Mouse (Mus musculus) embryonic facial prominence, embryonic 12.5 days (tissue): ENCODE measurements around the gene Olfr594. TPM values are rescaled to one million over a fixed set of nuclear protein-coding genes. Genes with fewer than 3 reads are reported as not detected.
"Not testable (repeated sequence)": the region's sequence is repeated elsewhere in the genome, so short reads cannot be mapped to it uniquely, and the experiment has no call there.

ENCODE experiments used
- ATAC-seq: fragments of 200-750 bp; cut with Nextera tagmentation; 2 replicates; pipeline ENCODE4 v1.8.0; 2017; ENCODE audit not compliant: insufficient number of reproducible peaks, insufficient read depth, low FRiP score, low TSS enrichment
- H3K27ac ChIP-seq: fragments of 300-500 bp; sonication (generic); 2 replicates; pipeline ENCODE4 v1.5.1; 2016; ENCODE audit warnings: mild to moderate bottlenecking
- H3K27me3 ChIP-seq: fragments of 300-500 bp; sonication (generic); 2 replicates; pipeline ENCODE4 v1.6.1; 2016; ENCODE audit warnings: mild to moderate bottlenecking, moderate library complexity
- H3K36me3 ChIP-seq: fragments of 300-500 bp; sonication (generic); 2 replicates; pipeline ENCODE4 v1.6.1; 2016; ENCODE audit warnings: mild to moderate bottlenecking
- H3K4me1 ChIP-seq: fragments of 300-500 bp; sonication (generic); 2 replicates; pipeline ENCODE4 v1.6.1; 2016
- H3K4me2 ChIP-seq: fragments of 300-500 bp; sonication (generic); replicated peaks from 2 replicates; pipeline ENCODE4 v1.6.1; 2016; ENCODE audit warnings: mild to moderate bottlenecking, moderate library complexity
- H3K4me3 ChIP-seq: fragments of 300-500 bp; sonication (generic); 2 replicates; pipeline ENCODE4 v1.5.1; 2016; ENCODE audit warnings: mild to moderate bottlenecking
- H3K9ac ChIP-seq: fragments of 300-500 bp; sonication (generic); 2 replicates; pipeline ENCODE4 v1.6.1; 2016; ENCODE audit warnings: mild to moderate bottlenecking, moderate library complexity
- H3K9me3 ChIP-seq: fragments of 300-500 bp; sonication (generic); 2 replicates; pipeline ENCODE4 v1.6.1; 2016; ENCODE audit warnings: mild to moderate bottlenecking, moderate library complexity
- WGBS: fragments of 180-500 bp; shearing (Covaris S2); methylation state at CpG from one replicate; pipeline ENCODE4 v1.1.7; 2016; 5-methylcytosine and 5-hydroxymethylcytosine counted together
- microRNA-seq: library from miRNA; unstranded; fragments of <30 nt; microRNA quantifications from one replicate; pipeline ENCODE4, GENCODE M21; 2017
- polyA plus RNA-seq: library from polyadenylated mRNA; unstranded; fragments of >200 nt; fragmentation: Nextera tagmentation; extraction: Ambion mirVana; gene quantifications from 2 replicates; pipeline ENCODE4 v1.2.1, GENCODE M21; 2016

Gene Olfr594
- not detected in 2 replicates for polyA plus RNA-seq

DNA sequence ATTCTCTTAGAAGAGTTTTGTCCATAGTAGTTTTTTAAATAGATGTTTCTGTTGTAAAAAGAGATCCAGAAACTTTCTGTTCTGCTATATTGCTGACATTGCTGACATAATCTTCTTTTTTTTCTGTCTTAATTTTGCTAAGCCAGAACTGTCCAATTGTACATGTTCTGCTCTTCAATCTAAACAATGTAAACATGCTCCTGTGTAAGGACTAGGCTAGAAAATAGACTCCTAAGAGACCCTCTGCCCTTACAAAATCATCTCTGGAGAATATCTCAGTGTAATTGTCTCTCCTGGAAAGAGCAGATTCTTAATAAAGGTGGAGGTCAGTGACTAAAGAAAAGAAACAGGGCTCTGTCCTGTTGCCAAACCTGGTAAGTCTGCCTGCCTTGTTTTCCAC is at the start of gene Olfr594:
TSS of gene Olfr594 (plus strand) at position 301 of the 400 bp plus-strand sequence.
- Histone ChIP-seq H3K27me3 (no peaks in the 10 kb centered on the region), H3K4me1 (no peaks in the 10 kb centered on the region), H3K9me3 (no peaks in the 10 kb centered on the region; the same call in 1 of the 2 replicates), H3K9ac (no peak within 1 kb of the TSS), H3K4me2 (no peak within 1 kb of the TSS), H3K27ac (no peak within 1 kb of the TSS), H3K4me3 (no peak within 1 kb of the TSS), H3K36me3 (no peaks in the 10 kb centered on the region)
- ATAC-seq: no peak

GRCm38 (mm10) chr7:103169697-103170096 is 47.1 kb upstream of the Olfr594 start:
- Histone ChIP-seq H3K36me3 (no peaks in the 10 kb centered on the region), H3K27me3 (no peaks in the 10 kb centered on the region), H3K9me3 (no peaks in the 10 kb centered on the region), H3K27ac (no peak overlapping the region), H3K4me2 (no peak overlapping the region), H3K4me1 (no peaks in the 10 kb centered on the region), H3K9ac (no peak overlapping the region), H3K4me3 (no peak overlapping the region)
- 79% methylated on average over 5 of the region's 5 CpGs for WGBS
- ATAC-seq: no peak

DNA sequence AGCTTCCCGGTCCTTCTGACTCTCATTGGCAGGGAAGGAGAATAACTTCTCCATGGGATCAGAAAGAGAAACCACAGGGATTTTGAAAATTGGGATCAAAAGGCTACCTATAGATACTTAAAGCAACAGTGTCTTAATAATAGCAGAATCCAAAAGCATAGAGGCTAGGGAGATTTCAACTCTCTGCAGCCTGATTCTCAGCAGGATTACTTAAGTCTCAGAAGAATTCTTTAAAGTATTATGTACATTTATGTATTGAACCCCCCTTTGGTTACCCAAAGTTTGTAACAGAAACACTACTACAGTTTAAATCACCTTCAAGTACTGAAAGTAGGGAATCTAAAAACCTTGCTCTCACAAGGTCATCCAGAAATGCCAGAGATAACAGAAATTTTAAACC is 38.6 kb upstream of the Olfr594 start, which contains the start of gene Olfr591:
TSS of gene Olfr591 (minus strand) at position 101 of the 400 bp plus-strand sequence.
- 67% methylated on average over 1 of the region's 1 CpGs for WGBS
- Histone ChIP-seq H3K4me2 (no peak within 1 kb of the TSS), H3K27me3 (no peaks in the 10 kb centered on the region), H3K9me3 (0 out of 2 replicates have a peak, but pooled peaks cover 6% of the 10 kb centered on the region), H3K27ac (no peak within 1 kb of the TSS), H3K36me3 (no peaks in the 10 kb centered on the region), H3K9ac (no peak within 1 kb of the TSS), H3K4me1 (no peaks in the 10 kb centered on the region), H3K4me3 (no peak within 1 kb of the TSS)
- ATAC-seq: no peak

DNA sequence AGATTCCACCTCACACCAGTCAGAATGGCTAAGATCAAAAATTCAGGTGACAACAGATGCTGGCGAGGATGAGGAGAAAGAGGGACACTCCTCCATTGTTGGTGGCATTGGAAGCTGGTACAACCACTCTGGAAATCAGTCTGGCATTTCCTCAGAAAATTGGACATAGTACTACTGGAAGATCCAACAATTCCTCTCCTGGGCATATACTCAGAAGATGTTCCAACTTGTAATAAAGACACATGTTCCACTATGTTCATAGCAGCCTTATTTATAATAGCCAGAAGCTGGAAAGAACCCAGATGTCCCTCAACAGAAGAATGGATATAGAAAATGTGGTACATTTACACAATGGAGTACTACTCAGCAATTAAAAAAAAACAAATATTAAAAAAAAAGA is 32.3 kb upstream of the Olfr594 start, which contains the start of gene Olfr592:
TSS of gene Olfr592 (plus strand) at position 301 of the 400 bp plus-strand sequence.
- not testable (repeated sequence) for H3K36me3 ChIP-seq, H3K9ac ChIP-seq, H3K4me3 ChIP-seq, H3K27me3 ChIP-seq, H3K4me2 ChIP-seq, ATAC-seq, H3K9me3 ChIP-seq, H3K4me1 ChIP-seq, H3K27ac ChIP-seq
- WGBS: 70% methylated on average over 1 of the region's 1 CpGs

DNA sequence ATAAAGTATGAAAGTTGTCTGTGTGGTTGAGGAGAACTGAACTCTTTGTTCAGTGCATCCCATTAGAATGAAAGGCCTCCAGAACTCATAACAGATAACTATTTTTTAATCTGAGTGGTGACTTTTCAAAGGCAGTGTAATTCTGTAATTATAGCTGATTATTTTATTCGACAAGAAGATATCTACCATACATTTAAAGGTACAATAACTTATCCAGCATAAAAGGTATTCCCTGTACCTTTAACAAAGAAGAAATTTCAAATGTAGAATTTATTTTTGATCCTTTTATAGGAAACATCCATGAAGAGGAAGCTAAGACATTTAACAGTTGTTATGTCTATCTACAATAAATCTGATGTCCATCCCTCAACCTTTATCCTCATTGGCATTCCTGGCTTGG is 5.2 kb upstream of the Olfr594 start, which contains the start of gene Olfr593:
TSS of gene Olfr593 (plus strand) at position 301 of the 400 bp plus-strand sequence.
- no peaks in the 10 kb centered on the region for H3K27me3 ChIP-seq
- H3K4me3 ChIP-seq: no peak within 1 kb of the TSS
- 73% methylated on average over 1 of the region's 1 CpGs for WGBS
- ATAC-seq: no peak
- no peak within 1 kb of the TSS for H3K4me2 ChIP-seq
- H3K27ac ChIP-seq: no peak within 1 kb of the TSS
- no peaks in the 10 kb centered on the region for H3K9me3 ChIP-seq
- H3K4me1 ChIP-seq: no peaks in the 10 kb centered on the region
- H3K9ac ChIP-seq: no peak within 1 kb of the TSS
- H3K36me3 ChIP-seq: no peaks in the 10 kb centered on the region

GRCm38 (mm10) chr7:103212050-103212449 is 4.7 kb upstream of the Olfr594 start:
- H3K4me3 ChIP-seq, H3K4me1 ChIP-seq, H3K4me2 ChIP-seq, H3K9me3 ChIP-seq, H3K27me3 ChIP-seq, H3K27ac ChIP-seq, H3K9ac ChIP-seq, H3K36me3 ChIP-seq, ATAC-seq: not testable (repeated sequence)
- WGBS: 83% methylated on average over 5 of the region's 5 CpGs

GRCm38 (mm10) chr7:103252405-103252804 is 35.6 kb downstream of the Olfr594 start, which contains the start of gene Usp17ld:
Gene Usp17ld, minus strand, starts transcription at chr7:103252505.
- not testable (repeated sequence) for H3K27me3 ChIP-seq, H3K27ac ChIP-seq, H3K4me3 ChIP-seq, H3K9me3 ChIP-seq, H3K9ac ChIP-seq, H3K36me3 ChIP-seq, ATAC-seq, H3K4me1 ChIP-seq, H3K4me2 ChIP-seq

Small RNA genes lying within 50 kb of the gene (microRNA-seq; reads per million reads assigned to microRNA genes)
- gene Gm23550 (not detected), gene Gm25171 (not detected)

Other genes starting within 250 kb of the Olfr594 start
- gene Olfr577, start 241.1 kb upstream of the Olfr594 start, polyA plus RNA-seq: not detected in 2 replicates
- not detected in 2 replicates for gene Olfr578, start 227.7 kb upstream of the Olfr594 start, polyA plus RNA-seq
- gene Olfr582, start 179.0 kb upstream of the Olfr594 start, polyA plus RNA-seq: not detected in 2 replicates
- gene Olfr583, start 165.7 kb upstream of the Olfr594 start, polyA plus RNA-seq: not detected in 2 replicates
- gene Olfr584, start 135.1 kb upstream of the Olfr594 start, polyA plus RNA-seq: not detected in 2 replicates
- gene Olfr585, start 119.3 kb upstream of the Olfr594 start, polyA plus RNA-seq: not detected in 2 replicates
- not detected in 2 replicates for gene Olfr586, start 91.4 kb upstream of the Olfr594 start, polyA plus RNA-seq
- not detected in 2 replicates for gene Olfr588-ps1, start 76.1 kb upstream of the Olfr594 start, polyA plus RNA-seq
- gene Olfr589, start 60.6 kb upstream of the Olfr594 start, polyA plus RNA-seq: not detected in 2 replicates
- not detected in 2 replicates for gene Olfr591, start 38.7 kb upstream of the Olfr594 start, polyA plus RNA-seq
- not detected in 2 replicates for gene Olfr592, start 32.2 kb upstream of the Olfr594 start, polyA plus RNA-seq
- gene Olfr593, start 5.1 kb upstream of the Olfr594 start, polyA plus RNA-seq: not detected in 2 replicates
- not detected in 2 replicates for gene Usp17ld, start 35.5 kb downstream of the Olfr594 start, polyA plus RNA-seq
- not detected in 2 replicates for gene Olfr596, start 88.7 kb downstream of the Olfr594 start, polyA plus RNA-seq
- not detected in 2 replicates for gene Olfr597, start 99.3 kb downstream of the Olfr594 start, polyA plus RNA-seq
- not detected in 2 replicates for gene Olfr598, start 106.6 kb downstream of the Olfr594 start, polyA plus RNA-seq
- not detected in 2 replicates for gene Olfr599, start 118.9 kb downstream of the Olfr594 start, polyA plus RNA-seq
- gene Olfr600, start 132.7 kb downstream of the Olfr594 start, polyA plus RNA-seq: not detected in 2 replicates
- not detected in 2 replicates for gene Olfr601, start 145.7 kb downstream of the Olfr594 start, polyA plus RNA-seq
- not detected in 2 replicates for gene Olfr603, start 169.2 kb downstream of the Olfr594 start, polyA plus RNA-seq
- gene Usp17lc, start 198.1 kb downstream of the Olfr594 start, polyA plus RNA-seq: not detected in 2 replicates
- not detected in 2 replicates for gene Olfr605, start 228.4 kb downstream of the Olfr594 start, polyA plus RNA-seq
- gene Olfr606, start 232.1 kb downstream of the Olfr594 start, polyA plus RNA-seq: not detected in 2 replicates
- gene Olfr607, start 247.2 kb downstream of the Olfr594 start, polyA plus RNA-seq: not detected in 2 replicates